Mouse (Mus musculus) thymus, adult 2 months (tissue): ENCODE results near the gene Trio. TPM values are rescaled to one million over a fixed set of nuclear protein-coding genes. Genes with fewer than 3 reads are reported as not detected.
A peak's percentile ranks its signal among the peaks of the same experiment; 100 is the strongest.

Experiments
- DNase-seq: peaks from one replicate; pipeline ENCODE4 v3.0.0; 2021
- H3K27ac ChIP-seq: fragments of 200-500 bp; 2 replicates; pipeline ENCODE4 v1.5.1; 2012; ENCODE audit warnings: low read length, control low read depth; ENCODE audit not compliant: control insufficient read depth, insufficient read depth
- H3K27me3 ChIP-seq: fragments of 200-500 bp; 2 replicates; pipeline ENCODE4 v1.6.1; 2012; ENCODE audit warnings: mild to moderate bottlenecking, low read length, moderate library complexity, mixed read lengths; ENCODE audit not compliant: control insufficient read depth, insufficient read depth
- H3K36me3 ChIP-seq: fragments of 200-500 bp; 2 replicates; pipeline ENCODE4 v1.6.1; 2012; ENCODE audit warnings: mild to moderate bottlenecking, low read length, moderate library complexity; ENCODE audit not compliant: control insufficient read depth, insufficient read depth
- H3K4me1 ChIP-seq: fragments of 200-500 bp; replicated peaks from 2 replicates; pipeline ENCODE4 v1.6.1; 2012; ENCODE audit warnings: low read length; ENCODE audit not compliant: control insufficient read depth, insufficient read depth
- H3K4me3 ChIP-seq: fragments of 200-500 bp; 2 replicates; pipeline ENCODE4 v1.5.1; 2012; ENCODE audit warnings: mild to moderate bottlenecking, low read length, control low read depth, moderate library complexity; ENCODE audit not compliant: control insufficient read depth, insufficient read depth
- CTCF ChIP-seq: fragments of 200-500 bp; IDR thresholded peaks from 2 replicates; pipeline ENCODE4 v1.5.1; 2012; ENCODE audit warnings: mild to moderate bottlenecking, control low read depth, low read length, moderate library complexity, borderline replicate concordance; ENCODE audit not compliant: control insufficient read depth, poor library complexity, insufficient read depth; ENCODE audit errors: extremely low read depth
- POLR2A ChIP-seq: fragments of 200-500 bp; IDR thresholded peaks from 2 replicates; pipeline ENCODE4 v1.6.1; 2012; ENCODE audit warnings: mild to moderate bottlenecking, low read length, control low read depth, moderate library complexity; ENCODE audit not compliant: control insufficient read depth, poor library complexity, insufficient read depth; ENCODE audit errors: extremely low read depth
- WGBS: fragments of 180-500 bp; shearing (Covaris S2); methylation state at CpG from one replicate; pipeline ENCODE4 v1.1.7; 2018; 5-methylcytosine and 5-hydroxymethylcytosine counted together
- polyA plus RNA-seq: library from polyadenylated mRNA; depleted of rRNA; stranded (reverse); fragments of >200 nt; gene quantifications from 2 replicates; pipeline ENCODE4 v1.2.3, GENCODE M21; 2012

Trio gene
- polyA plus RNA-seq, 1 experiment = 24.9 TPM

- H3K36me3 ChIP-seq = no peaks in the 10 kb centered on the region
- TF ChIP-seq POLR2A (no peak), CTCF (no peak)
- H3K27me3 ChIP-seq = no peaks in the 10 kb centered on the region
- H3K4me1 ChIP-seq = no peaks in the 10 kb centered on the region
- 67% methylated on average over 9 of the region's 9 CpGs for WGBS
- H3K4me3 ChIP-seq = no peak overlapping the region
- no peak for DNase-seq
- no peak overlapping the region for H3K27ac ChIP-seq
Observed at GRCm38 (mm10) chr15:28041158-28041865, 15.7 kb upstream of the Trio start.

DNA sequence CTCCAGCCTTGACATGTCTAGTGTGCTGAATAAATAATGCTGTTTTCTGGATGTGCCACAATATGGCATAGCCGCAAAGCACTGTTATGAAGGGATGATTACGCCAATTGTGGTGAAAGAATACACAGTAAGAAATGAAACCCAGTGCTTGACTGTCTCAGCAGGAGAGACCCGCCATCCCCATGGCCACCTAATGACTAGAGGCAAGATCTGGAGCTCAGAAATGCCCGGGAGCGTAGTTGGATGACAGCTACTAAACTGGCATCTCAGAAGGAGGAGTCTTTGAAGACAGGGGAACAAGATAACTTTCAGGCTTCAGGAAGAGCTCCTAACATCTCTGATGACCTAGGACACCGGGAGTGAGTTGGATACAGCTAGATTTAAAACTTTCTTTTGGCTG, 12.0 kb upstream of the Trio start:
- H3K27me3 ChIP-seq = no peaks in the 10 kb centered on the region
- no peak for TF ChIP-seq POLR2A
- TF ChIP-seq CTCF = no peak
- H3K4me1 ChIP-seq = no peaks in the 10 kb centered on the region
- H3K4me3 ChIP-seq = no peak overlapping the region
- H3K27ac ChIP-seq = no peak overlapping the region
- H3K36me3 ChIP-seq = no peaks in the 10 kb centered on the region
- WGBS = 96% methylated on average over 6 of the region's 6 CpGs
- no peak for DNase-seq

- no peak overlapping the region for H3K4me3 ChIP-seq
- no peaks in the 10 kb centered on the region for H3K27me3 ChIP-seq
- no peaks in the 10 kb centered on the region for H3K4me1 ChIP-seq
- TF ChIP-seq POLR2A (no peak), CTCF (no peak)
- no peak overlapping the region for H3K27ac ChIP-seq
- DNase-seq = no peak
- no peaks in the 10 kb centered on the region for H3K36me3 ChIP-seq
- 89% methylated on average over 10 of the region's 10 CpGs for WGBS
Observed at GRCm38 (mm10) chr15:28035601-28036000, 10.0 kb upstream of the Trio start.

DNA sequence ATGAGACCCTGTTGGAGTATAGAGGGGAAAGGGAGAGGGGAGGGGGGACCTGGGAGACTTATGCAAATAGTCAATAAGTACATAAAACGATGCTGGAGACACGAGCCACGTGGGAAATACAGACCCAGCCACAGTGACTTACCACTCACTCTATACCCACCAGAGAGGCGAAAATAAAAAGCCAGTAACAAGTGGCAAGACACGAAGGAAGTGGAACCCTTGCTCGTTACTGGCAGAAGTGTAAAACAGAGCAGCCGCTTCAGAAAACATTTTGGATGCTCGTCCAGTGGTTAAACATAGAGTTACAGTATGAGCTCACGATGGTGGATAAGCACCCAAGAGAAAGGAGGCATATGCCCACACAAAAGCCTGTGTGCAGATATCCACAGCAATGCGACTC, 9.0 kb upstream of the Trio start:
- TF ChIP-seq POLR2A (no peak), CTCF (no peak)
- DNase-seq = no peak
- no peak overlapping the region for H3K4me3 ChIP-seq
- no peaks in the 10 kb centered on the region for H3K27me3 ChIP-seq
- no peaks in the 10 kb centered on the region for H3K36me3 ChIP-seq
- no peaks in the 10 kb centered on the region for H3K4me1 ChIP-seq
- WGBS = 83% methylated on average over 10 of the region's 10 CpGs
- no peak overlapping the region for H3K27ac ChIP-seq

DNA sequence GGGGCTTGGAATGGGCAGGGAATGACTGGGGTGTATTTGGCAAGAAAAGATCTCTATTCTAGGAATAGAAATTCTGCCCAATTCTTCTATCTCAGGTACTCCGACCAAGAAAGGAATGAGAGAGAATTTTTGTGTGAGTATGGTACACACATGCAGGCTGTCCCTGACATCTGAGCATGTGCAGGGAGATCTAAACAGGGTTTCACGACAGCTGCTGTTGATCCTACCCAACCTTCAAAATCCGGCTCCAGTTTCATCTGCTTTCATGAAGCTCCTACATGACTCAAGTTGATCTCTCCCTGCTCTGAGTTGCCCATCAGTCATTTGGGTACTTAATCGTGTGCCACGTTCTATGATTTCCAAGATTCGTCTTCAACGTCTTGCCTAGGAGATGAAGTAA, 3.7 kb upstream of the Trio start:
- Histone ChIP-seq H3K4me3 (no peak overlapping the region), H3K27ac (no peak overlapping the region), H3K27me3 (peaks cover 11% of the 10 kb centered on the region), H3K4me1 (peaks cover 12% of the 10 kb centered on the region), H3K36me3 (no peaks in the 10 kb centered on the region)
- no peak for TF ChIP-seq POLR2A
- TF ChIP-seq CTCF = no peak
- WGBS = 95% methylated on average over 7 of the region's 7 CpGs
- no peak for DNase-seq

- no peak overlapping the region for H3K27ac ChIP-seq
- 94% methylated on average over 6 of the region's 6 CpGs for WGBS
- DNase-seq = no peak
- H3K4me1 ChIP-seq = peaks cover 18% of the 10 kb centered on the region
- peaks cover 18% of the 10 kb centered on the region for H3K27me3 ChIP-seq
- TF ChIP-seq CTCF = no peak
- no peak for TF ChIP-seq POLR2A
- no peak overlapping the region for H3K4me3 ChIP-seq
- H3K36me3 ChIP-seq = no peaks in the 10 kb centered on the region
Observed at GRCm38 (mm10) chr15:28028542-28028941, 2.9 kb upstream of the Trio start.

DNA sequence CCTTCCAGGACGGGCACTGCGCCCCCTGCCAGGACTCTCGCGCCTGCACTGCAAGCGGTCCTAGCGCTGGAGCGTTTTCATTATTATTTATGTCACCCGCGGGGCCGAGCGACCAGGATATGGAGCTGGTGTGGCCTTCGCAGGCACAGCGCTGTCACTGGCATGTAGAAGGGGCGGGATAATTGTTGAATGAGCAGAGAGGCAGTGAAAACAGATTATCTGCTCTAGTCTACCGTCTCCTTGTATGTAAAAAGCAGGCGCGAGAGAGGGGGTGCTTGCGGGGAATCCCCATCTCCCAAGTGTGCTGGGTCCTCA, 476 bp upstream of the Trio start:
- H3K4me3 ChIP-seq = peak overlapping the region; percentile 98
- DNase-seq = no peak
- TF ChIP-seq POLR2A (no peak), CTCF (no peak)
- peaks cover 26% of the 10 kb centered on the region for H3K4me1 ChIP-seq
- peaks cover 20% of the 10 kb centered on the region for H3K27me3 ChIP-seq
- no peak overlapping the region for H3K27ac ChIP-seq
- H3K36me3 ChIP-seq = no peaks in the 10 kb centered on the region
- WGBS = 3% methylated on average over 18 of the region's 18 CpGs
